Mouse (Mus musculus) limb, embryonic 11.5 days (tissue): ENCODE data around the gene Dclk2. TPM values are rescaled to one million over a fixed set of nuclear protein-coding genes. Genes with fewer than 3 reads are reported as not detected.

Source experiments
- ATAC-seq: fragments of 200-750 bp; cut with Nextera tagmentation; 2 replicates; pipeline ENCODE4 v1.8.0; 2017; ENCODE audit warnings: low read depth; ENCODE audit not compliant: insufficient number of reproducible peaks, low FRiP score, low TSS enrichment
- DNase-seq: peaks from one replicate; pipeline ENCODE4 v3.0.0-alpha.2; 2015; ENCODE audit warnings: low spot score
- H3K27ac ChIP-seq: fragments of 300-500 bp; sonication (generic); replicated peaks from 2 replicates; pipeline ENCODE4 v1.5.1; 2014; ENCODE audit warnings: low read depth, mild to moderate bottlenecking, low read length
- H3K27me3 ChIP-seq: fragments of 300-500 bp; sonication (generic); 2 replicates; pipeline ENCODE4 v1.6.1; 2014; ENCODE audit warnings: mild to moderate bottlenecking, low read length, mixed read lengths; ENCODE audit not compliant: control insufficient read depth, insufficient read depth
- H3K36me3 ChIP-seq: fragments of 300-500 bp; sonication (generic); 2 replicates; pipeline ENCODE4 v1.6.1; 2014; ENCODE audit warnings: mild to moderate bottlenecking, low read length, moderate library complexity, mixed read lengths; ENCODE audit not compliant: control insufficient read depth, insufficient read depth
- H3K4me1 ChIP-seq: fragments of 300-500 bp; sonication (generic); 2 replicates; pipeline ENCODE4 v1.6.1; 2014; ENCODE audit warnings: low read length, mixed read lengths; ENCODE audit not compliant: control insufficient read depth, insufficient read depth
- H3K4me2 ChIP-seq: fragments of 300-500 bp; sonication (generic); 2 replicates; pipeline ENCODE4 v1.6.1; 2014; ENCODE audit warnings: low read depth, mild to moderate bottlenecking, moderate library complexity; ENCODE audit not compliant: severe bottlenecking
- H3K4me3 ChIP-seq: fragments of 300-500 bp; sonication (generic); 2 replicates; pipeline ENCODE4 v1.5.1; 2014; ENCODE audit warnings: low read depth, low read length
- H3K9ac ChIP-seq: fragments of 300-500 bp; sonication (generic); 2 replicates; pipeline ENCODE4 v1.6.1; 2014; ENCODE audit warnings: mild to moderate bottlenecking, low read length
- H3K9me3 ChIP-seq: fragments of 300-500 bp; sonication (generic); 2 replicates; pipeline ENCODE4 v1.6.1; 2016; ENCODE audit warnings: low read length; ENCODE audit not compliant: control insufficient read depth
- WGBS: fragments of 180-500 bp; shearing (Covaris S2); extraction: QIAGEN DNeasy Blood & Tissue Kit; methylation state at CpG from one replicate; pipeline ENCODE4 v1.1.7; 2014; 5-methylcytosine and 5-hydroxymethylcytosine counted together
- polyA plus RNA-seq: library from polyadenylated mRNA; unstranded; fragments of >200 nt; fragmentation: Nextera tagmentation; extraction: Ambion mirVana; gene quantifications from 2 replicates; pipeline ENCODE4 v1.2.1, GENCODE M21; 2014

Dclk2 gene
- polyA plus RNA-seq, 1 experiment from 2014 or later: 3.8 TPM

GRCm38 (mm10) chr3:86950652-86951051 is 30.0 kb upstream of the Dclk2 start:
- Histone ChIP-seq H3K27me3 (no peaks in the 10 kb centered on the region), H3K4me1 (no peaks in the 10 kb centered on the region), H3K4me3 (no peak overlapping the region), H3K9me3 (no peaks in the 10 kb centered on the region), H3K4me2 (no peak overlapping the region), H3K9ac (no peak overlapping the region), H3K36me3 (no peaks in the 10 kb centered on the region), H3K27ac (no peak overlapping the region)
- no peak for ATAC-seq
- WGBS: 33% methylated on average over 2 of the region's 2 CpGs
- no peak for DNase-seq

GRCm38 (mm10) chr3:86936254-86936836 is 15.7 kb upstream of the Dclk2 start:
- WGBS: 31% methylated on average over 2 of the region's 2 CpGs
- Histone ChIP-seq H3K4me3 (no peak overlapping the region), H3K4me1 (no peaks in the 10 kb centered on the region), H3K4me2 (no peak overlapping the region), H3K36me3 (no peaks in the 10 kb centered on the region), H3K9me3 (no peaks in the 10 kb centered on the region), H3K9ac (no peak overlapping the region), H3K27ac (no peak overlapping the region), H3K27me3 (no peaks in the 10 kb centered on the region)
- ATAC-seq: no peak
- DNase-seq: no peak

GRCm38 (mm10) chr3:86933446-86933845 is 12.8 kb upstream of the Dclk2 start:
- DNase-seq (no peak), ATAC-seq (no peak)
- Histone ChIP-seq H3K9me3 (no peaks in the 10 kb centered on the region), H3K36me3 (no peaks in the 10 kb centered on the region), H3K27me3 (no peaks in the 10 kb centered on the region), H3K4me2 (no peak overlapping the region), H3K4me3 (no peak overlapping the region), H3K4me1 (no peaks in the 10 kb centered on the region), H3K27ac (no peak overlapping the region), H3K9ac (no peak overlapping the region)
- WGBS: 88% methylated on average over 7 of the region's 7 CpGs

- DNase-seq (no peak), ATAC-seq (no peak)
- H3K27me3 ChIP-seq: peaks cover 15% of the 10 kb centered on the region
- H3K9me3 ChIP-seq: no peaks in the 10 kb centered on the region
- no peak overlapping the region for H3K4me3 ChIP-seq
- H3K4me2 ChIP-seq: no peak overlapping the region
- H3K9ac ChIP-seq: no peak overlapping the region
- WGBS: 90% methylated on average over 10 of the region's 10 CpGs
- no peak overlapping the region for H3K27ac ChIP-seq
- H3K4me1 ChIP-seq: 0 out of 2 replicates have a peak, but pooled peaks cover 4% of the 10 kb centered on the region
- no peaks in the 10 kb centered on the region for H3K36me3 ChIP-seq
Observed at GRCm38 (mm10) chr3:86923686-86924085, 3.0 kb upstream of the Dclk2 start.

GRCm38 (mm10) chr3:86921181-86921975 is 726 bp upstream of the Dclk2 start:
- Histone ChIP-seq H3K27me3 (peaks cover 15% of the 10 kb centered on the region), H3K4me3 (peak overlapping the region; percentile 74; the same call in 1 of the 2 replicates), H3K4me1 (0 out of 2 replicates have a peak, but pooled peaks cover 4% of the 10 kb centered on the region), H3K4me2 (peak overlapping the region; percentile 92; the same call in 1 of the 2 replicates), H3K9me3 (no peaks in the 10 kb centered on the region), H3K36me3 (no peaks in the 10 kb centered on the region), H3K9ac (no peak overlapping the region), H3K27ac (no peak overlapping the region)
- DNase-seq: no peak
- 72% methylated on average over 18 of the region's 18 CpGs for WGBS
- no peak for ATAC-seq

GRCm38 (mm10) chr3:86919641-86920342 is 860 bp downstream of the Dclk2 start:
- DNase-seq (peak; percentile 52), ATAC-seq (peak; percentile 37; the same call in 1 of the 2 replicates)
- 0 out of 2 replicates have a peak, but pooled peaks cover 4% of the 10 kb centered on the region for H3K4me1 ChIP-seq
- peak overlapping the region; percentile 74 for H3K4me3 ChIP-seq
- peak overlapping the region; percentile 92 for H3K4me2 ChIP-seq
- WGBS: under 1% methylated on average over 61 of the region's 61 CpGs
- no peak overlapping the region for H3K27ac ChIP-seq
- H3K27me3 ChIP-seq: peaks cover 15% of the 10 kb centered on the region
- peak overlapping the region; percentile 76 for H3K9ac ChIP-seq
- H3K36me3 ChIP-seq: no peaks in the 10 kb centered on the region
- H3K9me3 ChIP-seq: no peaks in the 10 kb centered on the region

- no peak overlapping the region for H3K4me2 ChIP-seq
- no peak overlapping the region for H3K27ac ChIP-seq
- no peak overlapping the region for H3K9ac ChIP-seq
- no peak overlapping the region for H3K4me3 ChIP-seq
- no peaks in the 10 kb centered on the region for H3K36me3 ChIP-seq
- H3K9me3 ChIP-seq: no peaks in the 10 kb centered on the region
- ATAC-seq (no peak), DNase-seq (no peak)
- peaks cover 15% of the 10 kb centered on the region for H3K27me3 ChIP-seq
- H3K4me1 ChIP-seq: 0 out of 2 replicates have a peak, but pooled peaks cover 4% of the 10 kb centered on the region
- 95% methylated on average over 5 of the region's 5 CpGs for WGBS
Observed at GRCm38 (mm10) chr3:86917048-86917447, 3.6 kb downstream of the Dclk2 start.

GRCm38 (mm10) chr3:86916626-86917025 is 4.0 kb downstream of the Dclk2 start:
- H3K4me3 ChIP-seq: no peak overlapping the region

More at GRCm38 (mm10) chr3:86916626-86917025, 4.0 kb downstream of the Dclk2 start:
- no peaks in the 10 kb centered on the region for H3K36me3 ChIP-seq
- no peak for DNase-seq
- H3K9ac ChIP-seq: no peak overlapping the region
- 0 out of 2 replicates have a peak, but pooled peaks cover 4% of the 10 kb centered on the region for H3K4me1 ChIP-seq
- ATAC-seq: no peak
- H3K4me2 ChIP-seq: no peak overlapping the region
- H3K27me3 ChIP-seq: peaks cover 15% of the 10 kb centered on the region
- no peaks in the 10 kb centered on the region for H3K9me3 ChIP-seq
- H3K27ac ChIP-seq: no peak overlapping the region
- 93% methylated on average over 4 of the region's 4 CpGs for WGBS
